Mouse (Mus musculus): ENCODE measurements around the gene Manba.

Gene Manba

DNA sequence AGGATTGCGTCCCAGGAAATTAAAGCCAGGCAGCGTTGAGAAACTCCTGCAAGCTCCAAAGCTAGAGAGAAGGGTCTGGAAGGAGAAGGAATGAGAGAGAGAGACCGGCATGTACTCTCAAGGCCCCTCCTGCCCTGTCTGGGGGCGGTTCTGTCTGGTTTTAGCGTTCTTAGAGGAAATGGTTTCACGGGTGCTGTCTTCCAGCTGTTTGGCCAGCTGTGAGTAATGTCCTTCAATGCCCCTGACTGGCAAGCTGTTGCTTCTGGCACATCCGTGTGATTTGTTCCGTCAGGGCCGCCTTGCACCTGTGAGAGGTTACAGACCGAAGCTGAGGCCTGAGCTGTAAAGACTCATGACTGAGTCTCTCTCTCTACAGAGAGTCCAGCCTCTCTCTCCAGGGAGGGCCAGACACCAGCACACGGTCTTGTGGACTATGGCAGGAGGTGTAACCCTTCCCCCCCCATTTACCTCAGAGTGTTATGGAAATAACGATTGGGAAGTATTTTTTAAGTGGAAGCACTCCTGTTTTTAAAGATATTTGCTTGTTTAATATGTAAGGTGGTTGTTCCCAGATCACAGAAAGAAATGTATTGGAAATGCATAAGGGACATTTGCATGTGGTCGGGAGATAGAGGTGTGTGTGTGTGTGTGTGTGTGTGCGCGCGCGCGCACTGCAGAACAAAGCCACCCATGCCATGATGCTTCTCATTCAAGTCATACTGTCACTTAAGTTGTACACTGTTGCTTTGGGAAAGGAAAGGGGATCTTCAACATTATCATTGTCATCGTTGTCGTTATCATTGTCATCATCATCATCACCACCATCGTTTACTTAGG is 95.2 kb downstream of the Manba start:
- DNase-seq (ENCODE audit: low spot score in 2 of 2): peak in 1 of 2 experiments; percentile 26

DNA sequence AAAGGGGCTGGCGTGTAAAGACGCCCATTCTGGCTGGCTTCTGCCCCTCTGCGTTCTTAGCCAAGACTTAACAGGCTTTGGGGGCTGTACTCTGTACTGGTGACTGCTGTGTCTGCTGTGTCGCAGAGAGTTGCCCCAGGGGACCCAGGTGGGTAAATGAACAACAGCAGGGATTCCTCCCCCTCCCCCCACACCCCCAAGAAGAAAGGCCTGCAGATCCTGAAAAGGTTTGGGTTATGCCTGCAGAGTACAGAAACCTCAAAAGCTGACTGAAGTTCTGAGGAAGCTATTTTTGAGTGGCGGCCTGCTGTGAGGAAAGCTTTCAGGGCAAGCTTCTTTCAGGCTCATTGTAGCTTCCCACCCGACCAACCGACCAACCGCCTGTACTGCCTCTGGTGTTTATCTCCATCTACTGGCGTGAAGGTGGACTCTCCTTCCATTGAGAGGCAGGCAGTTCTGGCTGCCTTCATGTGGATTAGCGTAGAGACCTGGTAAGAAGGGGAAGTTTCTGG is 96.3 kb downstream of the Manba start:
- DNase-seq (ENCODE audit: low spot score in 2 of 2): peak; percentile 55 to 57

DNA sequence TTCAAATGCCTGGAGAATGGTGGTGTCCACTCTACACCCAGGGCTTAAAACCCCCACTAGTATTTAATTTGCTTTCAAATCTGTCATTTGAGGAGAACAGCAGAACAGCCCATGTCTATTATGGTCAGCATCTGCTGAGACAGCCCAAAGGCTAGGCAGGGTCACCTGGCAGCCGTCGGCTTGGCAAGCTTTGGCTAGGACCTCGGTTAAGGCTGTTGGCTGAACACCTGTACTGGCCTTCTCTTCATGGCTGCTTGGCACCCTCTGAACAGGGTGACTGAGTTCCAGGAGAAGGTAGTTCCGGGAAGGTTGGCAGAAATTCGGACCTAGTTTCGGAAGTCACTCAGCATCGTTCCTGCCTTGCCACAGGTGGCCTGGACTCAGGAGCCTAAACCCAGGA is 96.8 kb downstream of the Manba start:
- no peak for DNase-seq (ENCODE audit: low spot score in 2 of 2)

DNA sequence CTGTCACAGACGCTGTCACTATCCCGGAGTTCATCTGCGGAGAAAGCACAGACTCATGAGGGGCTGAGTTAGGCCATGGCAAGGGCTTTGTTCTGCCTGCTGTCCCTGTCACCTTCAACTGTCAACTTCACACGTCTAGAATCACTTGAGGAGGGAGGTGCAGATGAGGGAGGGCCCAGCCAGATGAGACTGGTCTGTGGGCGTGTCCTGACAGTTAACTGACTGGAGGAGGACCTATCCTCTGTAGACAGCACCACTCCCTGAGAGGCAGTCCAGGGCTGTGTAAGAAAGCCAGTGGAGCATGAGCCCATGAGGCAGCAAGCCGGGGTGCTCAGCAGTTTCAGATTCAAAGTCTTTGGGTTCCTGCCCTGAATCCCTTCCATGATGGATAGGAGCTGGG is 100.1 kb downstream of the Manba start:
- DNase-seq (ENCODE audit: low spot score in 2 of 2): no peak

DNA sequence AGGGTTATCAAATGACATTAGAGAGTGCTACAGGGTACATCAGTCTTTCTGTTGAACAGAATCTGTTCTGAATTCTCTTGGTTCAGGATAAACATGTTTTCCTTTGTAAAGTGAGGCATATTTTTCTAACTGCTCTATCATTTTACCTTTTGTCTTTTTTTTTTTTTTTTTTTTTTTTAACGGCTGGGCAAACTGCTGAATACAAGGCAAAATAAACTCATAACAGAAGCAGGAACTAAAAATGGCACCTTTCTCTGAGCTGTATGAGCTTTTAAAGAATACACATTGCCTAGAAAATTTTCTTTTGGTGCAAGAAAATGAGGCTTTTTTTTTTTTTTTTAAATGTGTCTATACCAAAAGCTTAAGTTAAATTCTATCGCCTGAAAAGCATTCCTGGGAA is 100.6 kb downstream of the Manba start:
- no peak for DNase-seq (ENCODE audit: low spot score in 2 of 2)

DNA sequence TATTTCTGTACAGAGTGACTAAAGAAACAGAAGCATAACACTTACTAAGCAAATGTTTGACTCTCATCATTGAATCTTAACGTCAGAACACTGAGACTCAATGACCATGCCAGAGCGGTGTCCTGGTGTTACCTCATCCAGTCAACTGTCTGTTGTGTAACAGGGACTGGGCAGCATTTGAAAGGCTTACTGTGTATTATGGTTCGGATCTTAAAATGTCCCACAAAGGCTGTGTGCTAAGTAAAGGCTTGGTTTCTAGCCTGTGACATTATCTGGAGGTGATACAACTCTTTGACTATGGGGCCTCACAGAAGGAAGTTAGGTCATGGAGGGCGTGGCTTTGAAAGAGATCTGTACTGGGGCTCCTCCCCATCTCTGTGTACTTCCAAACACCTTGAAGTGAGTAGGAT is 101.1 kb downstream of the Manba start:
- DNase-seq (ENCODE audit: low spot score in 2 of 2): no peak

DNA sequence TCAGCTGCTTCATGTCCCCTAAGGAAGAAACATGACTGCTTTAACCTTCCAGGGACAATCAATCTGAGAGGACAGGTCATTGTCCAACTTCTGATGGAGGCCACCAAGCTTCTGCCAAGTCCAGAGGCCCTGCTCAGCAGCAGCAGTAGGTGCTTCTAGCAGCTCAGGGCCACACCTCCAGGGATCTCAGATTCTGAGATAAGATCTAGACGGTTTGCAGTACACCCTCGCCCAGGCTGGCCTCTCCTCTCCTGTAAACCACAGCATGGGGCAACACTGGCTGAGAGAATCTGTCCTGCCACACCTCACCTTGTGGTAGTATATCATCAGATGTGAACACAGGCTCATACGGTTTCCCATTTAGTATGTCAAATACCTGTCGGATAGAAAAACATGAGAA is 105.1 kb downstream of the Manba start:
- DNase-seq (ENCODE audit: low spot score in 2 of 2): no peak

DNA sequence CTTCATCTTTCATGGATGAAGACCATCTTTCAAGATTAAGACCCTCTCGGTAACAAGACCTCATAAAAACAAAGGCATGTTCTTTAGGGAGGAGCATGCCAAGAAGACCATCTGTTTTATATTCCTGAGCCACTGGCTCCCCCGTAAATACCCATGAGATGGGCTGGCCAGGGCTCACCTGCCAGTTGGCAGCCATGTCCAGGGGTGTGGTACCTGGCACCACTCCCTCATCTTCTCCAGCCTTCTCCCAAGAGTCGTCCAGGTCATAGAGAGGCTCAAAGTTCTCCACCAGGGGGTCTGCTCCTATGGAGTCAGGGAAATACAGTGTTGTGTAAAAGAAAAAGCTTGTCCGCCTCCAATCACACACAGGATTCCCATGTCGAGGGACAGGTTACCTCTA is 106.0 kb downstream of the Manba start:
- no peak for DNase-seq (ENCODE audit: low spot score in 2 of 2)

DNA sequence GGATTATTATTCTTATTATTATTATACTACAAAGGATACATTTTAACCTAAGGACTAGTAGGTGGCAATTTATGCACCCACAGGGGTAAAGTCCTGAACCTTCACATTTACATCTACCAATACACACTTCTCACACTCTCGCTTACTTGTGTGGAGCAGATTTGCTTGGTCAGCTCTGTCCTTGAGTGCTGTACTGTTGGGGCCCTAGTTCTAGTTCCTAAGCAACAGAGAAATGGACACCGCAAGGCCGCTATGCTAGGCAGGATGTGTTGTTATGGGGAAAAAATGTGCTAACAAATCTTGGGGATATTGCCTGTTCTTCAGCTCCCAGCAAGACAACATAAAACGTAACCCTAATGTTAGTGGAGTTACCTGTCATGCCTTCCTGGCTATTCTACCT is 106.6 kb downstream of the Manba start:
- no peak for DNase-seq (ENCODE audit: low spot score in 2 of 2)

DNA sequence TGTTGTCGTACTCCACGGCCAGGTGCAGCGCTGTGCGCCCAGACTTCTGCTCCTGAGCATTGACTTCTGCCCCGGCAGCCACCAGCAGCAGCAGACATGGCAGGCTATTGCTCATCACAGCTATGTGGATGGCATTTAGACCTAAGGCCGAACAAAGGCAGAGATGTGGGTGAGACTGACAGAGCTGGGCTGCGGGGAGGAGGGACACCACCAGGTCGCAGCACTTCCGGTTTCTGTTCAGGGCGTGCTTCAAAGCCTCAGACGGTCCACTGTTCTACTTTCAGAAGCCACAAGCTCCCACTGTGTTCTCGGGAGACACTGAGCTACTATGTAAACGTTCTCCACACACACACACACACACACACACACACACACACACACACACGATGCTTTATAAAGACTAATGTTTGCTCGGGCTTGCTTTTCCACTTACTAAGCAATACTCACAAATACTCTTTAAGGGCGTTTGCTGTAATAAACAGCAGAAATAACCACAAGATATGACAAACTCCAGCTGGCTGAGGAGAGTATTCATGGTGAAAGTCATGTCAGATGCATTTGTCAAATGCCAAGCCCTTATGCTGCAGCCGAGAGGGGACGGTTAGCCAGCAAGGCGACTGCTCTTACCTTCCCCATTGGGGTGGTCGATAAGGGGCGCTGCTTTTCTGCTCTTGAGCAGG is 109.0 kb downstream of the Manba start:
- DNase-seq (ENCODE audit: low spot score in 2 of 2): peak in 1 of 2 experiments; percentile 49

DNA sequence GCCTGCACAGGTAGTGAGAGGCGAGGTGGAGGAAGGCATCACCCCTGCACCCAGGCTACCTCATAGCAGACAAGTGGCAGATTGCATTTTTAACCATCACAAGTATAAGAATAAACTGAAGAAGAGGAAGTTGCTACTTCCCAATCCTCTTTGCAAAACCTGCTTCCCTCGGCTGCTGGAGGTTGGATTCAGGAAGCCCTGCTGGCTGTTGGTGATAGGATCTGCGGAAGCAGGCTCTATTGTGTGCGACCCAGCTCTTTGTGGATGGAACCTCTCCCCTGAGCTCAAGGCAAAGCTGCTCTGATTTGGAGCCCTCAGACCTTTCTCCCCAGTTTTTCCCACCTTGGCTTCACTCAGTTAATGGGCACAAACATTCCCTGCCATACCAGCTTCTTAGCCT is 111.6 kb downstream of the Manba start:
- DNase-seq (ENCODE audit: low spot score in 2 of 2): no peak

DNA sequence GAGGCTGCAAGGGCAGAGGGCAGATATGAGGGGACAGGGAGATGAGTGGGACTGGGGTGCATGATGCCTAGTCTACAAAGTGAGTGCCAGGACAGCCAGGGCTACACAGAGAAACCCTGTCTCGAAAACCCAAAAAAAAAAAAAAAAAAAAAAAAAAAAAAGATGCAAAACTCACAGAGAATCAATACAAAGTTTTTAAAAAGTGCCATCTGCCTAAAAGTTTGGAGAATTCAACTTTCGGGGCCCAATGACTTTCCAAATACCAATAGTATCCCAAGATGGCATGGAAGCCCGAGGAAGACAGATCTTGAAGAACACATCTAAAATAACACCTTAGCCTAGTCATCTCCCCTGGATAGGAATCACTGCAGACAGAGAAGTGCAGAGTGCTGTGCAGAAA is 112.9 kb downstream of the Manba start:
- no peak for DNase-seq (ENCODE audit: low spot score in 2 of 2)

DNA sequence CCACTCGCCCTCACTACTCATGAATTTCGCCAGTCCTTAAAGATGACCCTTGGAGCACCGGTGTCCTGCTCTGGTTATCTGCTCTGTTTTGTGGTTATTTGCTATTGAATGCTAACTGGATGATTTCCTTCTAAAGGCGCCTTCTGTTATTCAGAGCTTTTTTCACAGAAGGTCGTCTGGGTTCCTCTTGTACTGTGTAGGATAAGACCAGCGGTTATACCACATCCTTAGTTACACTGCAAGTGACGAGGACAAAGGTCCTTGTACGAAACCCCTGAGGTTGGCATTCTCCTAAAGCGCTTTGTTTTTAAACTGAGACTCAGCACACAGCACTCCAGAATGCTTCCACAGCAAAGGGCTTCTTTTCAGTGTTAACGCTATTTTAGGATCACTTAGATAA is 117.3 kb downstream of the Manba start:
- DNase-seq (ENCODE audit: low spot score in 2 of 2): no peak

DNA sequence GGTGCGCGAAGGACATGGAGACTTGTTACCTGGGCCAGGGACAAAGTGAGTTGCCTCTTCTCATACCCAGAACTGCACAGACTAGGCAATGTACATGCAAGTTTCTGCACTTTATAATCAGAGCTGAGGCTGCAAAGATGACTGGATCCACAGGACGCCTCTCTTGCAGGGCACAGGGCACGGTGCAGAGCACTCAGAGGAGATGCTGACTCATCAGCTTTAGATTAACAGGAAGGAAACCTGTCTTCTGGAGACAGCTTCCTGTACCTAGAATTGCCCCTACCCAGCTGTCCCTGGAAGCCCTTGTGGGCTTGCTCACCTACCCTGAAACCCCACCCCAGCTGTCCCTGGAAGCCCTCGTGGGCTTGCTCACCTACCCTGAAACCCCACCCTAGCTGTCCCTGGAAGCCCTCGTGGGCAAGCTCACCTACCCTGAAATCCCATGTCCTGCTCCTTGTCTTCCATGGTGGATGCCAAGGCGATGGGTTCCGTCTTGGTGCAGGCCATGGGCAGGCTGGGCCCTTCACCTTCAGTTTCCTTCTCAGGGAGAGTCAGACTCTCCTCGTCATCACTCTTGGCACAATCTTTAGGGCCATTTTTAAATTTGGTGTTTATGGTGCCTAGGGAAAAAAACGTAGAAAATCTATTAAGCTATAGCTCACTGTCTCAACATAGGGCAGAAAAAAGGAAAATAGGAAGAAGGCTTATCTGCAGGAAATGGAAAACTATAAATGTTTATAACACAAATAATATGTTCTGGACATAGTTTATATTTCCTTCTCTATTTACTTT is 119.4 kb downstream of the Manba start:
- no peak for DNase-seq (ENCODE audit: low spot score in 2 of 2)

DNA sequence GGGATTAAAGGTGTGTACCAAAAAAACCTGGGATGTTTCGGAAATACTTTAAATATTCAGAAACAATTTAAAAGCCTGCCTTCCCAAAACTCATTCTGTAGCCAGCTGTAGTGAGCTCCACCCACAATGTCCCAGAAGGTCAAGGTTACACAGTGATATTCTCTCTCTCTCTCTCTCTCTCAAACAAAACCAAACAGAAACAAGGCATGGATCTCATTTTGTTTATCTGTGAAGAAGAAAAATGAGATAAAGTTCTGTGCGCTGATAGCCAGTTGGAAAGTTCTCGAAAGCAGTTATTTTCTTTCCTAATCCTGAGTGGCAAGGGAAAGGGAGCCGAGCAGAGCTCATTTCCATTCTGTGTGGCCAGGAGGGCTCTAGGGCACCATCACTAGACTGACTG is 120.1 kb downstream of the Manba start:
- DNase-seq (ENCODE audit: low spot score in 2 of 2): no peak

DNA sequence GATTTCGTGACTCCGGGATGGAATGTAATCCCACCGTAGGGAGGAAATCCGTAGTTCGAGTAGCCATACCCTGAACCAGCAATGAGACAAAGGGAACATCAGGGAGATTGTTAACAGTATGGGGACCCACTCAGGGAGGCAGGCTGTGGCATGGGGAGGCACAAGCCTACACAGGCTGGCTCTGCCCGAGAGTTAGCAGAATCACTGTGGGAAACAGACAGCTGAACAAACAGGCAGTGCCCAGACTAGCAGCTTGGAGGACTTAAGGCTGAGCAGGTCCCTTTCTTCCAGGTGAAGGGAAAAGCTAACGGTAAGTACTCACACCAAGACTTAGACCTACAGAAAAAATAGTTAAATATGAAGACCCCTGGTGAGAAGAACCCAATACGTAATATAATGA is 121.2 kb downstream of the Manba start:
- no peak for DNase-seq (ENCODE audit: low spot score in 2 of 2)

DNA sequence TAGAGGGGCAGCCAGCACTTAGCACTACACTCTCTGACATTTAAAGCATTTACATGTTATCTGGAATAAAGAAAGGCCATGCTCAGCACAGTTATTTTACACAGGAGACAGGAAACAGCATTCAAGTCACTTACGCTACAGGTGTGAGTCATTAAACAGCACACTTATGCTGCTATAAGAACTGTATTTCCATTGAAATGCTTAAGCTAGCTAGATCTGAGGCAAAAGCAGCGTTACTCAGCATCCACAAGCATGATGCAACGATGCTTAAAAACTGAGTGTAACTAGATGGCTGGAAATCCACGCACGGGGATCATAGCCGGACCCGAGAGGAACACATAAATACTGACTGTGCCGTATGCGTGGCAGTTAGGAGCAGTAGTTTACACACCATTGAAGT is 121.6 kb downstream of the Manba start:
- no peak for DNase-seq (ENCODE audit: low spot score in 2 of 2)

DNA sequence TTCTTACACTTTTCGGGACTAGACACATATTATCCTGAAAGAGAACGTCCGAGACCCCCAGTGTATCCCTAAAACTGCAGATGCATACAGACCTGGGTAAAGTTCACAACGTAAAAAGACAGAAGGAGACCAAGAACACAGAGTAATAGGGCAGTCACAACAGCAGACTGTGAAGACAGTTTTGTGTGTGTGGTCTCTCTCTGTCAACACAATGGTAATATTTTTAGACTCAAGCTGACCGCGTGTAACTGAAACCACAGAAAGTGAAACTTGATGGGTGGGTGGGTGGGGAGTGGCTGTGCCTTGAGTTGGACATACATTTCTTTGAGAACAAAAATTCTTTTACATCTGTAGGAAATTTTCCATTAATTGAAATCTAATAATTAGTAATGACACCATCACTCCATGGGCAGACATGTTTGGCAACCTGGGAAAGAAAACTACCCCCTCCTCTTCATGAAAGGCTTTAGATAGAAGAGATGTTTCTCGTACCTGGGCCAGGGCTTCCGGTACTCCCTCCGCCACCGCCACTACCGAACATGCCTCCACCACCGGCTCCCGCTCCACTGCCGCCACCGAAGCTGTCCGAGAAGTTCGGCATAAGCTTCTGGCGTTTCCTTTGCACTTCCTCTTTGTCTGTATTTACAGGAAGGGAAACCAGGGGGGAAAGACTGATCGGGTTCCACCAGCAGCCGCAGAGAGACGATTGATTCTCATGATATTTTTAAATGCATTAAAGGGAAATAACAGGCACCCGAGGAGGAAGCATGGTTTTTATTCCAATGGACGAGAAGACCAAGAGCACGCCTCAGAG is 122.5 kb downstream of the Manba start:
- DNase-seq (ENCODE audit: low spot score in 2 of 2): no peak

DNA sequence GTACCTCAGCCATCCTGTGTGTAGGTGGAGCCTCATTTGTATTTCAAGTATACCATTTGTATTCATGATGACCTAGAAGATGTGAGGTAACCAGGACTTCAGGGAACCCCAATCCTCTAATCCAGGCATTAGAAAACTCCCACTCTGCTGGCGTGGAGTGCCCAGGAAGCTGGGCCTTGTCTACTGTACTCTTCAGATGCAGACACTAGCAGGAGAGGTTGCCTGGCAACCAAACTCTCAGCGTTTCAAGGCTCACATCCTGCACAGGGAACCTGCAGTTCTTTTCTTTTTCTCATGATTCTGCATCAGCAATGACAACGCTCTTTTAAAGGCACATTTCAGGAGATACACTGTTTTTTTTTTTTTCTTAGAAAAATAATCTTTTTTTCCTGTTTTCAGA is 124.8 kb downstream of the Manba start:
- DNase-seq (ENCODE audit: low spot score in 2 of 2): peak; percentile 80 to 90

DNA sequence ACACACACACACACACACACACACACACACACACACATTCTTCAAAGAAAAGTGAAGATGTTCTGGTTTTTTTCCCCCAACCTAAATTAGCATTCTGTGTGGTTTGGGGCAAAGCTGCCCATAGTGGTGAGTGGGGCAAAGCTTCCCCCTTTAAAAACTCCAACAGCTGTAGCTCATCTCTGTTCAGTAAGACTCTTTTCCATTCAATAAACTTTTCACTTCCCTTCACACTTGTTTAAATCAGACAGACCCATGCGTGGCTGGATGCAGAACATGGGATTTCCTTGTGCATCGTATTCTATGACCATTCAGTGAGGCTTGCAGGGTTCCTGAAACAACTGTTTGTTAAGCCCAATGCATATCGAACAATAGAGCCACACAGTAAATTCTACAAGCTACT is 129.0 kb downstream of the Manba start:
- DNase-seq (ENCODE audit: low spot score in 2 of 2): no peak

DNA sequence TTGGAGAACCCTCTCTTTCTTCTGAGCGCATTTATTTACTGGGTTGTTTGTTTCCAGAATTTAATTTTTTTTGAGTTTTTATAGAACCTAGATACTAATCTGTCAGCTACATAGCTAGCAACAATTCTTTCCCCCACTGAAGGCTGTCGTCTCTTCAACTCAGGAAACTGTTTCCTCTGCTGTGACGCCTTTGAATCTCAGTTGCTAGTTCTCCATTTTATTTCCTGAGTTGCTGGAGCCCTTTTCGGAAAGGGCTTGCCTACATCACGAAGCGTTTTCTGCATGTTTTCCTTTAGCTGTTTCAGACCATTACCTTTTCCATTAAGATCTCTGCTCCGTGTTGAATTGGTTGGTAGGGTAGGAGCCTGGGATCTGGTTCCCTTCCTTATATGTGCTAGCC is 131.3 kb downstream of the Manba start:
- DNase-seq (ENCODE audit: low spot score in 2 of 2): no peak
